Mouse (Mus musculus) intestine, embryonic 14.5 days (tissue): ENCODE results near the gene Phgr1. TPM values are rescaled to one million over a fixed set of nuclear protein-coding genes. Genes with fewer than 3 reads are reported as not detected.
A peak's percentile ranks its signal among the peaks of the same experiment; 100 is the strongest.

Experiments
- ATAC-seq: fragments of 200-750 bp; cut with Nextera tagmentation; replicated peaks from 2 replicates; pipeline ENCODE4 v1.8.0; 2017; ENCODE audit warnings: low read depth, moderate number of reproducible peaks, moderate TSS enrichment, moderate library complexity; ENCODE audit not compliant: low FRiP score, low TSS enrichment
- DNase-seq: peaks from one replicate; pipeline ENCODE4 v3.0.0-alpha.2; 2018; ENCODE audit warnings: low spot score
- H3K27ac ChIP-seq: fragments of 300-500 bp; sonication (generic); 2 replicates; pipeline ENCODE4 v1.5.1; 2014; ENCODE audit warnings: low read depth, mild to moderate bottlenecking, control low read depth
- H3K27me3 ChIP-seq: fragments of 300-500 bp; sonication (generic); replicated peaks from 2 replicates; pipeline ENCODE4 v1.6.1; 2014; ENCODE audit warnings: low read length, control low read depth; ENCODE audit not compliant: control insufficient read depth, insufficient read depth
- H3K36me3 ChIP-seq: fragments of 300-500 bp; sonication (generic); 2 replicates; pipeline ENCODE4 v1.6.1; 2014; ENCODE audit warnings: low read length, control low read depth; ENCODE audit not compliant: control insufficient read depth, insufficient read depth
- H3K4me1 ChIP-seq: fragments of 300-500 bp; sonication (generic); replicated peaks from 2 replicates; pipeline ENCODE4 v1.6.1; 2014; ENCODE audit warnings: low read length, control low read depth, mixed read lengths; ENCODE audit not compliant: control insufficient read depth, insufficient read depth
- H3K4me2 ChIP-seq: fragments of 300-500 bp; sonication (generic); 2 replicates; pipeline ENCODE4 v1.6.1; 2014; ENCODE audit warnings: low read length
- H3K4me3 ChIP-seq: fragments of 300-500 bp; sonication (generic); 2 replicates; pipeline ENCODE4 v1.5.1; 2014; ENCODE audit warnings: low read depth, low read length, control low read depth, mixed read lengths
- H3K9ac ChIP-seq: fragments of 300-500 bp; sonication (generic); 2 replicates; pipeline ENCODE4 v1.6.1; 2014; ENCODE audit warnings: mild to moderate bottlenecking, low read length
- H3K9me3 ChIP-seq: fragments of 300-500 bp; sonication (generic); 2 replicates; pipeline ENCODE4 v1.6.1; 2016; ENCODE audit warnings: low read length, control low read depth; ENCODE audit not compliant: control insufficient read depth
- WGBS: fragments of 180-500 bp; shearing (Covaris S2); extraction: QIAGEN DNeasy Blood & Tissue Kit; methylation state at CpG from one replicate; pipeline ENCODE4 v1.1.7; 2014; 5-methylcytosine and 5-hydroxymethylcytosine counted together
- polyA plus RNA-seq: library from polyadenylated mRNA; unstranded; fragments of >200 nt; fragmentation: Nextera tagmentation; extraction: Ambion mirVana; gene quantifications from 2 replicates; pipeline ENCODE4 v1.2.1, GENCODE M21; 2014

Phgr1 gene
- polyA plus RNA-seq, 1 experiment from 2014 or later = 45.1 TPM

DNA sequence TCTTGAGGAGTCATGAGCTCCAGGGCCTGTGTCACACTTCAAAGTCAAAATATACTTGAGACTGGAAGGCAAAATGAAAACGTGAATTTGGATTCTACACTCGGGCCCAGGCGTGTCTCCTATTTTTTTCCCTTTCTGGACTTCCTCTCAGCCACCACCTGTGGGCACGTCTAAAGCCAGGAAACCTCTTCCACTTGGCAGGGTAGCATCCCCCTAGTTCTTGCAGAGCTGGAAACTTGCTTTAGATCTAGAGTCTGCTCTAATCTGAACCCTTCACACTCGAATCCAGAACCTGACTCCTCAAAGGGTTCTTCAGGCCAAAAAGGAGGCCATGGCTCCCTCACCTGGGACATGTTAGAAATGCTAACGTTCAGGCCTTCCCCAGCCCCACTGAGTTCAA is 17.2 kb upstream of the Phgr1 start:
- WGBS = 82% methylated on average over 6 of the region's 6 CpGs
- Histone ChIP-seq H3K4me3 (no peak overlapping the region), H3K4me2 (no peak overlapping the region)

DNA sequence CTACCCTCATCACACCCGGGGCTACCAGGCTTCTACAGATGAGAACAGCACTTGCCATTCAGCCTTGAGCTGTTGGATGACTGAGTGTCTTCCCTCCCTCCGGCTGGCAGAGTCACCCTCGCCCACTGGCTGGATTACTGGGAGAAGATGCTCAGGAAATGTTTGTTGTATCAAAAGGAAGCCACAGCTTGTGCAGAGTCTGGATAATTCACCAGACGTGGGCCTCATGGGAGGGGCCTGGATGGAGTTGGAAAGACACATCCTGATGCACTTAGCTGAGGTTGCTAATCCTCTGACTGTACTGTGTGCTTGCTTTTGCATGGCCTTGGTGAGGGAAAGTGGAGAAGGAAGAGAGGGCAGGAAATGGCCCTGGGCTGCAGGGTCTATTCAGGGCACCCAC is 16.5 kb upstream of the Phgr1 start:
- no peak overlapping the region for H3K27ac ChIP-seq
- peaks cover 12% of the 10 kb centered on the region; the same call in 1 of the 2 replicates for H3K4me1 ChIP-seq
- 83% methylated on average over 4 of the region's 4 CpGs for WGBS
- H3K9ac ChIP-seq = no peak overlapping the region
- no peaks in the 10 kb centered on the region for H3K9me3 ChIP-seq
- H3K36me3 ChIP-seq = no peaks in the 10 kb centered on the region
- no peak overlapping the region for H3K4me3 ChIP-seq
- DNase-seq (no peak), ATAC-seq (no peak)
- H3K4me2 ChIP-seq = no peak overlapping the region
- H3K27me3 ChIP-seq = no peaks in the 10 kb centered on the region

More for the DNA sequence above, 17.2 kb upstream of the Phgr1 start:
- Histone ChIP-seq H3K27me3 (no peaks in the 10 kb centered on the region), H3K4me1 (peaks cover 12% of the 10 kb centered on the region; the same call in 1 of the 2 replicates), H3K27ac (no peak overlapping the region), H3K9me3 (no peaks in the 10 kb centered on the region), H3K36me3 (peaks cover 5% of the 10 kb centered on the region; the same call in 1 of the 2 replicates), H3K9ac (no peak overlapping the region)
- no peak for DNase-seq
- no peak for ATAC-seq

DNA sequence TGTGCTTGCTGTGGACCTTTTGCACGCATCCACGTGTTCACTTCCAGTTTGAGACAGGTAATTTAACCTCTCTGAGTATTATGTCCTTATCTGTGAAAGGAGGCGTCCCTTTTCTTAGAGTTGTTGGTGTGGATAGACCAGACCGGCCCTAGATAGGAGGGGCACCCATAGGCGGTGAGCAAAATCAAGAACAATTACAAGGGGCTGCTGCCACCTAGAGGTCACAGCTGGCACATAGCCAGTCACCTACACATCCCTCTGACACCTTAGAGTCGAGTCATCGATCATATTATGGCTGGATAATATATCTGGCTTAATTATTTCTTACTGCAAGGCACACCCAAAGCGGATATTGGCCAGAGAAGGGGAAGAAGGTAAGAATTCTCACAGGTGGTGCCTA is 12.7 kb upstream of the Phgr1 start:
- H3K4me1 ChIP-seq = peaks cover 26% of the 10 kb centered on the region
- 14% methylated on average over 8 of the region's 8 CpGs for WGBS
- ATAC-seq (peak; percentile 47), DNase-seq (peak; percentile 83)
- H3K27ac ChIP-seq = no peak overlapping the region
- no peaks in the 10 kb centered on the region for H3K9me3 ChIP-seq
- no peak overlapping the region for H3K9ac ChIP-seq
- H3K36me3 ChIP-seq = no peaks in the 10 kb centered on the region
- H3K4me2 ChIP-seq = no peak overlapping the region
- H3K27me3 ChIP-seq = no peaks in the 10 kb centered on the region
- no peak overlapping the region for H3K4me3 ChIP-seq

DNA sequence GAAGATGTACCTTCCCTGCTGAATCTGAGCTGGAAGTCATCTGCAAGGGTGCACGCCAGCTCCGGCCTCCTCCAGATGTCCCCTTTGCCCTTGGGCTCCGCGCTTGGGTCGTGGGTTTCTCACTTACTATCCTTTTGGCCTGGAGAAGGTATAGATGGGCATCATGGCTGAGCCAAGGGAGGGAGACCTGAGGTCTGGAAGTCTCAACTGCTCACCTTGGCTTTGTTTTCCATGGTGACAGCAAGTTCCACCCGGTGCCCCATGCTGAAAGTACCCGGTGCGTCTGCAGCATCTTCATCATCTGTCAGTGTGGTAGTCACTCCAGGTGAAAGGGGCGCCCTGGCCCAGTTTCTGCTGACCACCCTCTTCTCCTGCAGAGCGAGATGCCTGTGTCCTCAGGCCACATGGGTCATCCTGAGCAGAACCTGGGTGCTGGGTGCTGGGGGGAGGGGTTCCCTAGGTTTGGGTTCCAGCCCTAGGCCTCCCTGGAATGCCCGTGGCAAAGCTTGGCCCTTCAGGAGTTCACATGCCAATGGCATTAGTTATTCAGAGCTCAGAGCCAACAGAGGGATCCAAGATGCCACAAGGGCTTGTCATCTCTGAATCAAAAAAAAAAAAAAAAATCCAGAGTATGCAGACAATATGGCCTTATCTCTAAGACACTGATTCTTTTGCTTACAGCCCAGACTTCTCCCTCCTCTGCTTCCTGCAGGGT is 12.1 kb upstream of the Phgr1 start:
- WGBS = 91% methylated on average over 11 of the region's 11 CpGs
- no peak overlapping the region for H3K9ac ChIP-seq
- ATAC-seq = no peak
- H3K4me1 ChIP-seq = peaks cover 26% of the 10 kb centered on the region
- no peak for DNase-seq
- no peak overlapping the region for H3K4me3 ChIP-seq
- no peaks in the 10 kb centered on the region for H3K27me3 ChIP-seq
- H3K36me3 ChIP-seq = no peaks in the 10 kb centered on the region
- no peak overlapping the region for H3K27ac ChIP-seq
- H3K9me3 ChIP-seq = no peaks in the 10 kb centered on the region
- no peak overlapping the region for H3K4me2 ChIP-seq

DNA sequence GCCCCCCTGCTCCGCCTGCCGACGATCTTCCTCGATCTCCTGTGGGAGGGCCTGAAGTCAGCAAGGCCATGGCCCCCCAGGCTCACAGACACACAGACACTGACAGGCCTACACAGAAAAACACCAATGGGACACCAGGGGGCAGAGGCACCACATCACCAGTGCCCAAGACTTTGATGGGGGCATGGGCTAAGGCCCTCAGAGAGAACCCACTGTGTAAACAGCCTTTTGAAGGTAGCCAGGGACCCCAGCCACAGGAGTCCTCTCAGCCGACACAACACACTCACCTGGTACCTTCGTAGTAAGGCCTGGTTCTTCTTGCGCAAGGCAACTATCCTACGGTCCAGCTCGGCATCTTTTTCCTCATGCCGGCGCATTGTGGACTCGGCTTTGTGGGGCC is 11.2 kb upstream of the Phgr1 start:
- ATAC-seq (no peak), DNase-seq (no peak)
- H3K27me3 ChIP-seq = no peaks in the 10 kb centered on the region
- H3K9me3 ChIP-seq = no peaks in the 10 kb centered on the region
- peak overlapping the region; percentile 52 for H3K4me2 ChIP-seq
- no peaks in the 10 kb centered on the region for H3K36me3 ChIP-seq
- H3K4me1 ChIP-seq = peaks cover 26% of the 10 kb centered on the region
- H3K27ac ChIP-seq = peak overlapping the region; percentile 95
- H3K4me3 ChIP-seq = no peak overlapping the region
- H3K9ac ChIP-seq = peak overlapping the region; percentile 3; the same call in 1 of the 2 replicates
- WGBS = 87% methylated on average over 12 of the region's 12 CpGs

DNA sequence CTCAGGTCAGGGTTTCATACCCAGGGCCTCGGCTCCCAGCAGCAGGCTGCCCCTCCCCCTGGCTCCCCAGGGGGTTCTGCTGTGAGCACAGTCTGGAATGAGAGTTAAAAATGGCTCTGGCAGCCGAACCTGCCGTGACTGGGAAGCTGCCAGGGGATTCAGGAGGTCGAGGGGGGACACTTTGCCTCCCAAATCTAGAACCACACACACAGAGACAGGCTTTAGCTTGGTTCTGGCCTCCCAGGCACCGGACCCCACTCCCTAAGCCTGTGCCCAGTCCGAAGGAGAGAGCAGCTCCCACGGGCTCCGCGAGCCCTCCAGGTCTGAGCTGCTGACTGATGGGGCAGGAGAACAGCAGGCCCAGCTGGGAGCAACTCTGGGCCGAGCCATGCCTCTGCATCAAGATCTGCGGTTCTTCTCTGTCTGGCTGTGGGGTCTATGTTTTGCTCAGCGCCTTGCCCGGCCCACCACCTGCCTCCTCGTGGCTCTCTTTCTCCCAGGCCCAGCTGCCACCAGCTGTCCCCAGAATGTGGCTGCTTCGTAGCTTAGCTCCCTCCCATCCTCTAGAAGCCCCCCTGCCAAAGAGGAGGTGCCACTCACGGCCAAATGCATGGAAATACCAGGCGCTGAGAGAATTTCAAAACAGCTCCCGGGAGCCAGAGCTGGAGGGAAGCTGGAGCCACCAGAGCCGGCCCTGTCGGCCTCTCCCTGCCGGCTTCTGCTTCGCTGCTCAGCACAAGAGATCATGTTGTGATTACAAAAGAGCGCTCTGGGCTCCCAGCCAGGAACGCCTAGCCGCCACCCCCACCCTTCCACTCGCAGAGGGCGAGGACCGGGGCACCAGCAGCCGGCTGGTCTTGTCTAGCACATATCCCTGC is 10.4 kb upstream of the Phgr1 start, which contains the start of gene Ccdc9b:
Ccdc9b (minus strand) TSS at position 756 of the 878 bp plus-strand sequence.
- 9% methylated on average over 29 of the region's 29 CpGs for WGBS
- peak within 1 kb of the TSS; percentile 95 for H3K27ac ChIP-seq
- ATAC-seq (peak; percentile 54), DNase-seq (peak; percentile 87)
- peaks cover 26% of the 10 kb centered on the region for H3K4me1 ChIP-seq
- no peaks in the 10 kb centered on the region for H3K9me3 ChIP-seq
- no peaks in the 10 kb centered on the region for H3K27me3 ChIP-seq
- H3K4me3 ChIP-seq = peak within 1 kb of the TSS; percentile 23
- H3K9ac ChIP-seq = peak within 1 kb of the TSS; percentile 5
- H3K36me3 ChIP-seq = no peaks in the 10 kb centered on the region
- peak within 1 kb of the TSS; percentile 52 for H3K4me2 ChIP-seq

DNA sequence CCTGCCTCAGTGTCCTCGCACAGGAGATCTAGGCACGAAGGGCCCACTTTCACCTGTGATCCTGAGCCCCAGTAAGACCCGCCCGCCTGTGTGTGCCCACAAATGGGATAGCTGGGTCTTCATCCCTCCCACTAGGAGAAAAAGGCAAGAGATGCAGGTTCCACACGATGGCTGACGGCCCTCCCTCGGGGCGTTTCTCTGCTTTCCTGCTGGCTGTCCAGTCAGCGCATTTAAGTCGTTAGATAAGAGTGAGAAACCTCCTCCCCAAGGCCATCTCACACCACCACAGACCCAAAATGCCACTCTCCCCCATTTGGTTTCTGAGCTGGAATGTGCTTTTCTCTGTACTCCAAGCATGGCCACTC is 9.8 kb upstream of the Phgr1 start:
- no peak for ATAC-seq
- DNase-seq = no peak
- peak overlapping the region; percentile 95 for H3K27ac ChIP-seq
- 13% methylated on average over 10 of the region's 10 CpGs for WGBS
- H3K9me3 ChIP-seq = no peaks in the 10 kb centered on the region
- no peaks in the 10 kb centered on the region for H3K36me3 ChIP-seq
- peak overlapping the region; percentile 23 for H3K4me3 ChIP-seq
- peak overlapping the region; percentile 5 for H3K9ac ChIP-seq
- H3K4me2 ChIP-seq = peak overlapping the region; percentile 52
- H3K27me3 ChIP-seq = no peaks in the 10 kb centered on the region
- peaks cover 26% of the 10 kb centered on the region for H3K4me1 ChIP-seq

DNA sequence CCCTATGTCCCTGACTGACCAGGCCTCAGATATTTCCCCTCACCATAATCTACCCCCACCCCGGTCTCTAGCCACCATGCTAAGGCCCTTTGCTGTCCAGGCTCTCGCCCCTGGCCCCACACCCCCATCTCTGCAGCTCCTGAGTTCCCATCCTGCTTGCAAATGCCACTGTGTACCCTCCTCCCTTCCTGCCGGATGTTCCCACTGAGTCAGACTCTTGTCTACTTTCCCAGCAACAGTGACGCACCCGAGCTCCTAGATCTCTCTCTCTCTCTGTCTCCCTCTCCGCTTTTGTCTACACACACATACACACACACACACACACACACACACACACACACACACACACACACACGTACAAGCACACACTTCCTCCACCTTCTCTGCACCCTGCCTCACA is 9.1 kb upstream of the Phgr1 start:
- Histone ChIP-seq H3K4me3 (no peak overlapping the region), H3K4me1 (peaks cover 29% of the 10 kb centered on the region), H3K36me3 (no peaks in the 10 kb centered on the region), H3K4me2 (no peak overlapping the region), H3K27ac (peak overlapping the region; percentile 95; the same call in 1 of the 2 replicates), H3K9ac (no peak overlapping the region), H3K27me3 (no peaks in the 10 kb centered on the region), H3K9me3 (no peaks in the 10 kb centered on the region)
- ATAC-seq = no peak
- no peak for DNase-seq
- WGBS = 58% methylated on average over 7 of the region's 7 CpGs
